Mouse (Mus musculus): ENCODE data around the gene Lyrm7.

Lyrm7 gene

GRCm38 (mm10) chr11:54845470-54846442, 15.0 kb downstream of the Lyrm7 start:
- peak; percentile 40 to 49 for DNase-seq (ENCODE audit: low spot score in 2 of 2)

DNA sequence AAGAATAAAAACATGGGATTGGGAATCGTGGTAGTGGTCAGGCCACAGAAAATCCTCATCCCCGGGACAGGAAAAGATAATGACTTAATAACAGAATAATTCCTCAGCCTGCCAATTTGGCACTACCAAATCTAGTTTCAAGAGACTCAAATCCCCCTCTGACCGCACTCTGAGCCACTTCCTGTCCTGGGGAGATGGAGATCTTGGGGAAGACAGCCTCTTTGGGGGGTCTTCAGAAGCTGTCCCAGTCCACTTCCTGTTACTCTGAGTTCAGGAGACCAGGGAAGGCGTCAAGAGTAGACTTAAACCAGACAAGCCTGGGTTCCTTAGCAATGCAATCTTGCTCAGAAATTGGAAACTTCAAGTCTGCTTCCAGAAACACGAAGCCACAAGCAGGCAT, 15.8 kb downstream of the Lyrm7 start:
- DNase-seq (ENCODE audit: low spot score in 2 of 2): no peak

DNA sequence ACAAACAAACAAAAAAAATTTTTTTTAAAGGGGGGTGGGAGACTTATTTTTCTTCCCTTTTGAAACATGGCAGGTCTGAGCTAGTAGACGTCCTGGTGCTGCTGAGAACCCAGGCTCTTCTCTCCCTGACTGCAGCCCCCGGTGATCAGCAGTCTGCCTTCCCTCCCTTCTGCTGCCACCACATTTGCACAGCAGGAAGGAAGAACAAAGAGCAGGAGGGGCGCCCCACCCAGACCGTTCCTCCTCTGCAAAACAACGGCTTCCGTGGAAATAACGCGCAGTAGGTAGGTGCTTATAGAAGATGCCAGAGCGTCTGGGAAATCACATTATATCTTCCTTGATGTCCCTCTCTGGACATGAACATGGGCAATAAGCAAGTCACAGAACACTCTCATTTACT, 16.3 kb downstream of the Lyrm7 start:
- DNase-seq (ENCODE audit: low spot score in 2 of 2): no peak

- no peak for DNase-seq (ENCODE audit: low spot score in 2 of 2)
Observed at GRCm38 (mm10) chr11:54840891-54841290, 19.8 kb downstream of the Lyrm7 start.

DNA sequence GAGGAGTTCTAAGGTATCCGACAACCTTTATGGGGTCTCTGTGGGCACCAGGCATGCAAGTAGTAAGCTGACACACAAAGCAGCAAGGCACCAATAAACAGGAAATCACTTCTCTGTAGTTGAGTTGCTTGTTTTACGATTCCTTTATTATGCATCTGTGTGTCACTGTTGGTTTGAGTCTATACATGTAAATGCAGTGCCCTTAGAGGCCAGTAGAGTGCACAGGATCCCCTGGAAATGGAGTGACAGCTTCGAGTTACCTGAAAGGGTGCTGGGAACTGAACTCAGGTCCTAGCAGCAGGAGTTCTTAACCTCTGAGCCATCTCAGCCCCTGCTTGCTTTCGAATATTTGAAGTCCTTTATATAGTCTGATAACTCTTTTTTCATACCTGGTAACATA, 21.0 kb downstream of the Lyrm7 start:
- DNase-seq (ENCODE audit: low spot score in 2 of 2): no peak

GRCm38 (mm10) chr11:54836106-54836505, 24.6 kb downstream of the Lyrm7 start:
- DNase-seq (ENCODE audit: low spot score in 2 of 2): no peak

GRCm38 (mm10) chr11:54834596-54834995, 26.1 kb downstream of the Lyrm7 start:
- no peak for DNase-seq (ENCODE audit: low spot score in 2 of 2)

DNA sequence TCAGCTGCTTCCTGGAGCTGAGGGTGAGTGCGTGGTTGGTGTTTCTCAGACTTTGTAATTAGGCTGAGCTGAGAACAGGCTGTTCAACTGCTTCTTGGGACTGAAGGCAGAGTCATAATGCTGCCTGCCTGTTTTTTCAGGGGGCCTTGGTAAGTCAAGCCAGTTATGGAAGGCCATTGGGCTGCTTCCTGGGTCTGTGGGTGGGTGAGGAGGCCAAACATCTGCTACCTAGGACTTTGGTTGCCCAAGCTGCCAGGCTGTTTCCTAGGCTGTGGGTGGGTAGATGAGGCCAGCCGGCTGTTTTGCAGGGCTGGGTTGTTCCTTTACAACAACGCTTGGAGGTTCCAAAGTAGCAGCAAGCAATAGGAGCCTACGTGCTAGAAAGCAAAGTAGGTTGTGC, 26.9 kb downstream of the Lyrm7 start:
- peak; percentile 80 to 85 for DNase-seq (ENCODE audit: low spot score in 2 of 2)

- no peak for DNase-seq (ENCODE audit: low spot score in 2 of 2)
Observed at GRCm38 (mm10) chr11:54826819-54827218, 33.9 kb downstream of the Lyrm7 start.

GRCm38 (mm10) chr11:54825774-54826173, 34.9 kb downstream of the Lyrm7 start:
- no peak for DNase-seq (ENCODE audit: low spot score in 2 of 2)

- DNase-seq (ENCODE audit: low spot score in 2 of 2): peak; percentile 53 to 59
Observed at GRCm38 (mm10) chr11:54823467-54823866, 37.2 kb downstream of the Lyrm7 start.

GRCm38 (mm10) chr11:54819489-54819888, 41.2 kb downstream of the Lyrm7 start:
- DNase-seq (ENCODE audit: low spot score in 2 of 2): no peak

DNA sequence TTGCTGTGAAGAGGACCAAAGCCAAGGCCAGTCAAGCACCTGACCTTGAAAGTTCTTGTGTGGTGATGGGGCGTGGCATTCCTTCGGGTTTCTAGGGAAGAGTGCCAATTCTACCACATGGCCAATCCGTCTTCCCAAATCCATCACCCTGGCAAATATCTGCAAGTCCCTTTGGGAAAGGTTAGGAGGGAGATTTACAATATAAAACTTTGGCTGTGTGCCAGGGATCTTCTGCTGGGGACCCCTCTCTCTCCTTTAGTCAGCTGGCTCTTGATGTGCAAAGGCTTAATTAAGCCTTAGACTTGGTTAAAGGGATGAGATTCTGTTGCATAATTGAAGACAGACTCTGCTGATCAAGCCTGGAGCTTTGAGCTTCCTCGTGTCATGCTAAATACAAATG, 43.3 kb downstream of the Lyrm7 start:
- DNase-seq (ENCODE audit: low spot score in 2 of 2): no peak

DNA sequence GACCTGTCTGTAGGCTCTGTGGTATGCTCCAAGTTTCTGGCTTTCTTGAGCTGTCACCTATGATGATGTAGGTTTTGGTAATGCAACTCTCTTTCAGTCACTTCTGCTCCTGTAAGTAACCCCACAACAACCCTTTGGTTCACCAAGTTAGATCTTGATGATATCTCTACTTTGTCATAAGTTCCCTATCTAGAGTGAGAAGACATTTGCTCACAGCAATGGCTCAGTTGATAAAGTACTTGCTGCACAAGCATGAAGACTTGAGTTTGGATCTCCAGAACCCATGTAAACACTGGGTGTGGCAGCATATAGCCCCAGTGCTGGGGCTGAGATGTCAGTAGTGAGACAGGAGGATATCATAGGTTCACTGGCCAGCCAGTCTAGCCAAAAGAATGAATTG, 45.1 kb downstream of the Lyrm7 start:
- no peak for DNase-seq (ENCODE audit: low spot score in 2 of 2)

- DNase-seq (ENCODE audit: low spot score in 2 of 2): peak; percentile 59 to 69
Observed at GRCm38 (mm10) chr11:54812812-54813516, 47.8 kb downstream of the Lyrm7 start.

GRCm38 (mm10) chr11:54812314-54812713, 48.4 kb downstream of the Lyrm7 start:
- DNase-seq (ENCODE audit: low spot score in 2 of 2): no peak

DNA sequence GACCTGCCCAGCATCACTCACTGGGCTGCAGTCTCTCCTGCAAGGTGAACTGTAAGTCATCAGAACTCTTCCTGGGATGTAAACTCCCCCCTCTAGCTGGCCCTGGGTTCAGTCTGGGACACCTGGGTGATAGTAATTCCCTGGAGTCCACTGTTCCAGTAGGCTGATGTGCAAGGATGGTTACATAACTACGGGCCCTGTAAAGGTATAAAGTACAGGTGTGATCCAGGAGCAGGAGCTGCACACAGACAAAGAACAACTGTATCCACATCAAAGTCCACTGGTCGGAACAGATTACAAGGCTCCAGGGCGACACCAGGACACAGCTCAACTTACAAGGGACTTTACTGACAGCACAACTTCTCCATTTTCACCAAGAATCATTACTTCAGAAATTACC, 49.7 kb downstream of the Lyrm7 start:
- DNase-seq (ENCODE audit: low spot score in 2 of 2): no peak

- DNase-seq (ENCODE audit: low spot score in 2 of 2): no peak
Observed at GRCm38 (mm10) chr11:54809582-54809981, 51.1 kb downstream of the Lyrm7 start.

DNA sequence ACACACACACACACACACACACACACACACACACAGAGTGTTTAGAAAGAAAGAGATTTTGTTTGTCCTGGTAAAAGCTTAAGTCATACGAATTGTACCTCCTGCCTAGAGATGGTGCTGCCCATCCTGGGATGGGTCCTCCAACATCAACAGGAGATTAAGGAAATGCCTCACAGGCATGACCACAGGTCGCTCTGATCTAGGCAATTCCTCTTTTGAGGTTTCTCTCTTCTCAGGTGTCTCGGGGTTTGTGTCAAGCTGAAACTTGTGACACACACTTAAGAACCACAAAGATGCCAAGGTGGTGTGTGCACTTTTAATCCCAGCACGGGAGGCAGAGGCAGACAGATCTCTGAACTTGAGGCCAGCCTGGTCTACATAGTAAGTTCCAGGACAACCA, 52.5 kb downstream of the Lyrm7 start:
- DNase-seq (ENCODE audit: low spot score in 2 of 2): no peak

DNA sequence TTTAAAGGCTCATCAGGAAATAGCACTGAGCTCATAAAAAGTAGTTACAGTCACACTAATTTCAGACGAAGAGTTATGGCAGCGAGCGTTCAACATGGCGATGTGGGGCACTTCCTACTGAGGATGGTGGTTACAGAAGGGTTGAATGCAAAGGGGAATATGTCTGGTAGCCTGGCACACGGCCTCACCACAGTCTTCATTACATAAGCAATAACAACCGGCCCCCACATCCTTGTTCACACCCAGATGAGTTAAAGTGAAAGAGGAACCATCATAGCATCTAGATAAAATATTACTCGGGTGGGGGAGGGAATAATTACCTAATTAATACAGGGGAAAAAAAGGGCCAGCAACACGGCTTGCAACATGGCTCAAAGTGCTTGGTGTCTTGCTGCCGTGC, 53.0 kb downstream of the Lyrm7 start:
- no peak for DNase-seq (ENCODE audit: low spot score in 2 of 2)

- DNase-seq (ENCODE audit: low spot score in 2 of 2): no peak
Observed at GRCm38 (mm10) chr11:54806891-54807290, 53.8 kb downstream of the Lyrm7 start.

GRCm38 (mm10) chr11:54805196-54805595, 55.5 kb downstream of the Lyrm7 start:
- DNase-seq (ENCODE audit: low spot score in 2 of 2): peak; percentile 87 to 92

- no peak for DNase-seq (ENCODE audit: low spot score in 2 of 2)
Observed at GRCm38 (mm10) chr11:54802621-54803020, 58.1 kb downstream of the Lyrm7 start.

Data from right cerebral cortex, adult 2 months (tissue).